Mouse (Mus musculus) midbrain, embryonic 10.5 days (tissue): ENCODE results near the gene Rcvrn. TPM values are rescaled to one million over a fixed set of nuclear protein-coding genes. Genes with fewer than 3 reads are reported as not detected.

Experiments
- DNase-seq: peaks from one replicate; pipeline ENCODE4 v3.0.0-alpha.2; 2017; ENCODE audit warnings: low spot score
- H3K27ac ChIP-seq: fragments of 300-500 bp; sonication (generic); replicated peaks from 2 replicates; pipeline ENCODE4 v1.5.1; 2016; ENCODE audit warnings: mild to moderate bottlenecking
- H3K27me3 ChIP-seq: fragments of 300-500 bp; sonication (generic); 2 replicates; pipeline ENCODE4 v1.6.1; 2016; ENCODE audit warnings: low read depth, mild to moderate bottlenecking; ENCODE audit not compliant: poor library complexity, severe bottlenecking
- H3K36me3 ChIP-seq: fragments of 300-500 bp; sonication (generic); 2 replicates; pipeline ENCODE4 v1.6.1; 2016; ENCODE audit warnings: mild to moderate bottlenecking, moderate library complexity
- H3K4me1 ChIP-seq: fragments of 300-500 bp; sonication (generic); 2 replicates; pipeline ENCODE4 v1.6.1; 2016
- H3K4me3 ChIP-seq: fragments of 300-500 bp; sonication (generic); 2 replicates; pipeline ENCODE4 v1.5.1; 2016; ENCODE audit warnings: mild to moderate bottlenecking, moderate library complexity
- H3K9me3 ChIP-seq: fragments of 300-500 bp; sonication (generic); replicated peaks from 2 replicates; pipeline ENCODE4 v1.6.1; 2016; ENCODE audit warnings: mild to moderate bottlenecking
- WGBS: fragments of 180-500 bp; shearing (Covaris S2); methylation state at CpG from one replicate; pipeline ENCODE4 v1.1.7; 2016; 5-methylcytosine and 5-hydroxymethylcytosine counted together
- polyA plus RNA-seq: library from polyadenylated mRNA; unstranded; fragments of >200 nt; fragmentation: Nextera tagmentation; extraction: Ambion mirVana; gene quantifications from 2 replicates; pipeline ENCODE4 v1.2.1, GENCODE M21; 2016

The Rcvrn gene
- polyA plus RNA-seq, 1 experiment from 2014 or later: not detected

GRCm38 (mm10) chr11:67657685-67658382 lies 37.3 kb upstream of the Rcvrn start:
- H3K9me3 ChIP-seq: no peaks in the 10 kb centered on the region
- peak; percentile 54 for DNase-seq
- no peak overlapping the region for H3K4me3 ChIP-seq
- no peaks in the 10 kb centered on the region for H3K27me3 ChIP-seq
- H3K36me3 ChIP-seq: no peaks in the 10 kb centered on the region
- H3K27ac ChIP-seq: no peak overlapping the region
- WGBS: 51% methylated on average over 11 of the region's 11 CpGs
- peaks cover 10% of the 10 kb centered on the region for H3K4me1 ChIP-seq

GRCm38 (mm10) chr11:67661465-67661864 lies 33.7 kb upstream of the Rcvrn start:
- Histone ChIP-seq H3K9me3 (no peaks in the 10 kb centered on the region), H3K4me1 (0 out of 2 replicates have a peak, but pooled peaks cover 2% of the 10 kb centered on the region), H3K27ac (no peak overlapping the region), H3K27me3 (no peaks in the 10 kb centered on the region), H3K4me3 (no peak overlapping the region), H3K36me3 (no peaks in the 10 kb centered on the region)
- DNase-seq: no peak
- 91% methylated on average over 8 of the region's 8 CpGs for WGBS

GRCm38 (mm10) chr11:67663437-67663836 lies 31.7 kb upstream of the Rcvrn start:
- Histone ChIP-seq H3K27me3 (no peaks in the 10 kb centered on the region), H3K4me1 (no peaks in the 10 kb centered on the region), H3K27ac (no peak overlapping the region), H3K36me3 (no peaks in the 10 kb centered on the region), H3K4me3 (no peak overlapping the region), H3K9me3 (no peaks in the 10 kb centered on the region)
- no peak for DNase-seq
- WGBS: 97% methylated on average over 4 of the region's 4 CpGs

DNA sequence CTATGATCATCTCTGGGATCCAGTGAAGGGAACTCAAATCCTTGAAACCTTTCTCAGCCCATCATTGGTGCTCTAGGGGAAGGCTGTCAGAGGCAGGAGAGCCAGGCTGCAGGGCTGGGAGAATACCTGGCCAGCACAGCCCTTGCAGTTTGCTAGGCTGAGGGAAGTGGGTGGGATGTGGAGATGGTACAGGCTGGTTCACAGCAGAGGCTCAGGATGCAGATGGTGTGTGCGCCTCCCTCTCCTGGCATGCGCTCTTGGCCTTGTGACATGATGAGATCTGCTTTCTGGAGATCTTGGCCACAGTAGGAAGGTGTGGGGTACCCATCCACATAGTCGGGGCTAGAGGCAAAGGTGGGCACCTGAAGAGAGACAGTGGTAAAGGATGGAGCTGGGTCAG lies 30.9 kb upstream of the Rcvrn start:
- WGBS: 74% methylated on average over 3 of the region's 3 CpGs
- Histone ChIP-seq H3K36me3 (no peaks in the 10 kb centered on the region), H3K27ac (no peak overlapping the region), H3K9me3 (no peaks in the 10 kb centered on the region), H3K4me3 (no peak overlapping the region), H3K27me3 (no peaks in the 10 kb centered on the region), H3K4me1 (no peaks in the 10 kb centered on the region)
- no peak for DNase-seq

DNA sequence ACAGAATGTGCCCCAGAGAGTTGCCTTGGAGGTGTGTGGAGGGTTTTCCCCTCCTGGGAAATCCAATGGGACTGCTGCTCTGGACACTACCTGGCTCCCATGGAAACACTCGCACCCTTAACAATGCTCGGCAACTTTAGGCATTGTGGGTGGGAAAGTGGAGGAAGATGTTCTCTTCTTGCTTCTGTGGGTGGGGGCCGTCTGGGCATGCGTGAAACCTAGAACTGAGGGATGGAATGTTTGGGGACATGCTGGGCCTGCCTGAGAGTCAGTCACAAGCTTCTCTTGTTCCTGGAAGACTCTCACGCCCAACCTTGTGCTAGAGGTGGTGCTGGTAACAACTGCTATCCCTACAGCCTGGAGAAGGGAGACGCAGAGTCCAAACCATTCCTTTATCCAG lies 30.2 kb upstream of the Rcvrn start:
- no peak overlapping the region for H3K4me3 ChIP-seq
- no peak for DNase-seq
- H3K27ac ChIP-seq: no peak overlapping the region
- 79% methylated on average over 6 of the region's 6 CpGs for WGBS
- H3K4me1 ChIP-seq: no peaks in the 10 kb centered on the region
- no peaks in the 10 kb centered on the region for H3K9me3 ChIP-seq
- H3K36me3 ChIP-seq: no peaks in the 10 kb centered on the region
- no peaks in the 10 kb centered on the region for H3K27me3 ChIP-seq

DNA sequence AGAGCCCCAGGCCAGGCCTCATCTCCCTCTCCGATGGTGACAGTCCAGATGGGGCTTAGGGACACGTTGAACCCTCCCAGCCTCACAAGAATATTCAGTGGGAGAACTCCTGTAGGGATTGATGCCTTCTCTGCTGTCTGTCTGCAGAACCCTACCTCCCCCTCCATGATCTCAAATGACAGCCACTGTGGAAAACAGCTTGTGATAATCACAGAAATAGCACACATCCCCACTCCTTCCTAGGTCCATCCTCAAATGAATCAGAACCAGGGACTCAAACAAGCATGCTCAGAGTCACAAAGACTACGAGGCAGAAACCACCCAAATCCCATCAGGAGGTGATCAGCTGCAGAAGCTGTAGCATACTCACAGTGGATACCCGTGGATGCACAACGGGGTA lies 29.0 kb upstream of the Rcvrn start:
- no peaks in the 10 kb centered on the region for H3K36me3 ChIP-seq
- DNase-seq: no peak
- 85% methylated on average over 5 of the region's 5 CpGs for WGBS
- H3K4me3 ChIP-seq: no peak overlapping the region
- H3K9me3 ChIP-seq: no peaks in the 10 kb centered on the region
- no peak overlapping the region for H3K27ac ChIP-seq
- no peaks in the 10 kb centered on the region for H3K4me1 ChIP-seq
- H3K27me3 ChIP-seq: no peaks in the 10 kb centered on the region

DNA sequence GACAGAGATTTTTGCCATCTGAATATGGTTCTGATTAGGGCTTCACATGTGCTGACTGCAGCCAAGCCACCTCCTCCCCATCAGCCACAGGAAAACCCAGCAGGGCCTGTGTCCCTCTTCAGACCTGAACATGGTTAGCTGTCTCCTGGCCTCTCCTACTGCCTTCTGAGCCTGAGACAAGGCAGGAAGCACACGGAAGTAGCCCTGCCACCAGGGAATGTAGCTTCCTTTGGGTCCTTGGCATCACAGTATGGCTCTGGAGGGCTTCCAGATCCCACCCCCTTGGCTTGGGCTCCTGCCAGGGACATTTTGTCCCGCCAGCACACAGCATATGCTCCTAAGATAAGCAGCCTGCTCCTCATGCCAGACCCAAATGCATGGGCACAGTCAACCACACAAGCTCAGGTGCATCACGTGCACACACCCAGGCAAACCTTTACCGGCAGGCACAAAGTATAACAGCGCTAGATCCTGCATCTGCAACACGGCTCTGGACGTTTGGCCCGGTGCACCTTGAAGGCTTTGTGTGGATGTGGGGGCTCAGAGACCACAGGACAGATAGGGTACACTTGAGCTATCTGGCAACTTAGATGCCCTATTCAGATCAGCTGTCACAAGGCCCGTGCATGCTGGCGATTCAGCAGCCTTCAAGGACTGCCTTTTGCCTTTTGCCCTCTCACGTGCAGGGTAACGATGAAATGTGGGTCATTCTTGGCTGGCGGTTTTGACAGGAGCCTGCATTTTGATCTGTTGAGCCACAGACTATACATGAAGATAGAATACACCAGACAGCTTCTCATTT lies 27.4 kb upstream of the Rcvrn start:
- DNase-seq: no peak
- H3K27ac ChIP-seq: no peak overlapping the region
- no peaks in the 10 kb centered on the region for H3K27me3 ChIP-seq
- 94% methylated on average over 13 of the region's 13 CpGs for WGBS
- no peaks in the 10 kb centered on the region for H3K36me3 ChIP-seq
- no peak overlapping the region for H3K4me3 ChIP-seq
- no peaks in the 10 kb centered on the region for H3K9me3 ChIP-seq
- no peaks in the 10 kb centered on the region for H3K4me1 ChIP-seq

GRCm38 (mm10) chr11:67668460-67669007 lies 26.6 kb upstream of the Rcvrn start:
- Histone ChIP-seq H3K36me3 (no peaks in the 10 kb centered on the region), H3K27me3 (no peaks in the 10 kb centered on the region), H3K4me3 (no peak overlapping the region), H3K4me1 (no peaks in the 10 kb centered on the region), H3K27ac (no peak overlapping the region), H3K9me3 (no peaks in the 10 kb centered on the region)
- WGBS: 92% methylated on average over 3 of the region's 3 CpGs
- DNase-seq: no peak

DNA sequence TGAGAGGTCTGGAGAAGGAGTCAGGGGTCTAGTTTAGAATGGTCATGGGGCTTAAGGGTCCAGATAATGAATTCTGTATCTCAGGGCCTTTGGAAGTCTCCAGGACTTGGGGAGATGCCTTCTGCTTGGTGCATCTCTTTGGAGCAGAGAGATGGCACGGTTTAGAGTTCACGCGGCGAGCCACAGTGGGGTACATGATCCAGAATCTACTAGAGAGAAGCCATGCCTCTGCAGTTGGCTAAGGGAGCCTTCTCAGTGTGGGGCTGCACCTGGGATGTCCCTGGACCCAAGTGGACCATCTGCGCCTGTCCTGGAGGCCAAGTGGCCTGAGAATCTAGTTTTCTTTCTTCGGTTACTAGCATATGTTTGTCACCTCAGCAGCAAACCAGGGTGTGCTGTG lies 25.1 kb upstream of the Rcvrn start:
- WGBS: 96% methylated on average over 6 of the region's 6 CpGs
- H3K4me1 ChIP-seq: no peaks in the 10 kb centered on the region

GRCm38 (mm10) chr11:67672140-67672539 lies 23.0 kb upstream of the Rcvrn start:
- WGBS: 83% methylated on average over 5 of the region's 5 CpGs
- DNase-seq: no peak
- no peaks in the 10 kb centered on the region for H3K4me1 ChIP-seq

More for the DNA sequence above, 25.1 kb upstream of the Rcvrn start:
- Histone ChIP-seq H3K27me3 (no peaks in the 10 kb centered on the region), H3K4me3 (no peak overlapping the region), H3K27ac (no peak overlapping the region), H3K36me3 (no peaks in the 10 kb centered on the region), H3K9me3 (no peaks in the 10 kb centered on the region)
- no peak for DNase-seq

GRCm38 (mm10) chr11:67675562-67676540 lies 19.3 kb upstream of the Rcvrn start:
- Histone ChIP-seq H3K4me3 (no peak overlapping the region), H3K9me3 (no peaks in the 10 kb centered on the region), H3K27ac (no peak overlapping the region), H3K36me3 (no peaks in the 10 kb centered on the region), H3K4me1 (no peaks in the 10 kb centered on the region), H3K27me3 (no peaks in the 10 kb centered on the region)
- WGBS: 63% methylated on average over 12 of the region's 12 CpGs
- peak; percentile 56 for DNase-seq

More at GRCm38 (mm10) chr11:67672140-67672539, 23.0 kb upstream of the Rcvrn start:
- H3K27ac ChIP-seq: no peak overlapping the region
- no peak overlapping the region for H3K4me3 ChIP-seq
- no peaks in the 10 kb centered on the region for H3K36me3 ChIP-seq
- no peaks in the 10 kb centered on the region for H3K9me3 ChIP-seq
- H3K27me3 ChIP-seq: no peaks in the 10 kb centered on the region

DNA sequence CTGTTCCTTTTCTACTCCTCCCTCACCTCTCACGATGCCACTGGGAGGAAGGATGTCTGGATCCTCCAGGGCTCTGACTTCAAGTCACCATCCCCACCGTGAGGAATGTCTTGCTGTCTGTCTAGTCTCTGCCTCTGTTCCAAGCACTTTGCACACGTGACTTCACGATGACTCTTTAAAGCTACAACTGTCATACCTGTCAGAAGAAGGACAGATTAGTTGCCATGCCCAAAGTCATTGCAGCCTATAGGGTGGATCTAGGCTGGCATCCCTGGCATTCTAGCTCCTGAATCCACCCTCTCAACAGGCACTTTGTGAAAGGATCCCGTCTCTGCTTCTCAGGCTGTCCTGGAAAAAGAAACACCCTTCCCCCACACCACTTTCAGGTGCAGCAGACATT lies 15.8 kb upstream of the Rcvrn start:
- Histone ChIP-seq H3K27ac (no peak overlapping the region), H3K27me3 (no peaks in the 10 kb centered on the region), H3K9me3 (no peaks in the 10 kb centered on the region), H3K4me1 (no peaks in the 10 kb centered on the region), H3K4me3 (no peak overlapping the region), H3K36me3 (no peaks in the 10 kb centered on the region)
- WGBS: 76% methylated on average over 5 of the region's 5 CpGs
- DNase-seq: no peak
